Mouse (Mus musculus) retina, adult 2 months (tissue): ENCODE measurements around the gene Best1.

Source experiments
- DNase-seq: peaks from one replicate; pipeline ENCODE4 v3.0.0-alpha.2; 2012; ENCODE audit warnings: low read depth, low spot score

Best1 gene

GRCm38 (mm10) chr19:10023304-10023758, 21.9 kb upstream of the Best1 start:
- no peak for DNase-seq

GRCm38 (mm10) chr19:10022414-10023303, 21.2 kb upstream of the Best1 start:
- DNase-seq = no peak

GRCm38 (mm10) chr19:10021981-10022380, 20.5 kb upstream of the Best1 start:
- no peak for DNase-seq

GRCm38 (mm10) chr19:10019214-10019760, 17.9 kb upstream of the Best1 start:
- DNase-seq = no peak

- no peak for DNase-seq
Measured at GRCm38 (mm10) chr19:10018527-10018818, 17.0 kb upstream of the Best1 start.

- DNase-seq = no peak
Measured at GRCm38 (mm10) chr19:10017637-10018526, 16.4 kb upstream of the Best1 start.

GRCm38 (mm10) chr19:10016151-10016550, 14.7 kb upstream of the Best1 start:
- DNase-seq = no peak

GRCm38 (mm10) chr19:10015442-10015841, 14.0 kb upstream of the Best1 start:
- DNase-seq = no peak

GRCm38 (mm10) chr19:10014824-10015223, 13.4 kb upstream of the Best1 start:
- DNase-seq = no peak

GRCm38 (mm10) chr19:10013913-10014312, 12.5 kb upstream of the Best1 start:
- DNase-seq = no peak

- no peak for DNase-seq
Measured at GRCm38 (mm10) chr19:10013348-10013747, 11.9 kb upstream of the Best1 start.

- DNase-seq = no peak
Measured at GRCm38 (mm10) chr19:10012827-10013278, 11.4 kb upstream of the Best1 start.

GRCm38 (mm10) chr19:10011408-10011807, 10.0 kb upstream of the Best1 start:
- DNase-seq = no peak

- no peak for DNase-seq
Measured at GRCm38 (mm10) chr19:10003696-10004095, 2.3 kb upstream of the Best1 start.

- DNase-seq = no peak
Measured at GRCm38 (mm10) chr19:10000330-10000729, 1.1 kb downstream of the Best1 start.

GRCm38 (mm10) chr19:9998736-9999486, 2.5 kb downstream of the Best1 start:
- no peak for DNase-seq

GRCm38 (mm10) chr19:9998063-9998416, 3.4 kb downstream of the Best1 start:
- no peak for DNase-seq

GRCm38 (mm10) chr19:9997204-9998062, 4.0 kb downstream of the Best1 start:
- no peak for DNase-seq

- DNase-seq = no peak
Measured at GRCm38 (mm10) chr19:9993036-9993656, 8.3 kb downstream of the Best1 start.
